Mouse (Mus musculus): ENCODE data around the gene Ticam1.

DNA sequence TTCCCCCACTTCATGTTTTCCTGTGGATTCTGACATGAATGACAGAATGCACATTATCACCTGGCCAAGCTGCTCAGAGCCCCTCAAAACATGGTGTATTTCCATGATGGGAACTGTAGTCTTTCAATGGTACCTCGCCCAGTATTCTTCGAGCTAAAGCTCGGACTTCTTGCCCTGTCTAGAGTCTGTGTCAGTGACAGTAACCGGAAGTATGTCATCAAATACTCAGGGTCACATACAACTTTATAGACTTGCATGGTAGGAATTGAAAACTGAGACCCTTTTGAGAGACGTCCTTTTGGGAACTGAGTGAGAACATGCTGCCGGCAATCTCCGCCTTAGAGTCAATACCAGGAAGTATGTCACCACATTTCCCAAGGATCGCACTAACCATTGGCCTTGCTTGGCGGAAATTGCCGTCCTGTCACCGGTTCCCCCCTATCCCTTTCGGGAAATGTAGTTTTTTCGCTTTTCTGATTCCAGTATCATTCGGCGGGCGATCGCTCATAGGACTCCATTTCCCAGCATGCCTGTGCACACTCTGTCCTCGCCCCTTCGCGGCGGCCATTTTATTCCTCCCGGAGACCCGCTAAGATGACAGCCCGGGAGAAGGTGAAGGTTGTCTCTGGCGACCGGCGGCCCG is 20.2 kb downstream of the Ticam1 start, which contains the start of gene Fem1a:
- TF ChIP-seq CTCF (IDR thresholded peaks at IDR 0.05; ENCODE audit: extremely low read depth, insufficient read depth, low read length) (no peak), POLR2A (IDR thresholded peaks at IDR 0.05; ENCODE audit: extremely low read depth, insufficient read depth, low read length) (peak; percentile 77)
